Mouse (Mus musculus) midbrain, embryonic 15.5 days (tissue): ENCODE results near the gene Arhgef33. TPM values are rescaled to one million over a fixed set of nuclear protein-coding genes. Genes with fewer than 3 reads are reported as not detected.
"Not testable (repeated sequence)": the region's sequence is repeated elsewhere in the genome, so short reads cannot be mapped to it uniquely, and the experiment has no call there.

Experiments
- ATAC-seq: fragments of 200-750 bp; cut with Nextera tagmentation; replicated peaks from 2 replicates; pipeline ENCODE4 v1.8.0; 2017; ENCODE audit warnings: moderate TSS enrichment
- H3K27ac ChIP-seq: fragments of 300-500 bp; sonication (generic); 2 replicates; pipeline ENCODE4 v1.5.1; 2015; ENCODE audit warnings: mild to moderate bottlenecking, inconsistent platforms
- H3K27me3 ChIP-seq: fragments of 300-500 bp; sonication (generic); replicated peaks from 2 replicates; pipeline ENCODE4 v1.6.1; 2015; ENCODE audit warnings: inconsistent platforms
- H3K36me3 ChIP-seq: fragments of 300-500 bp; sonication (generic); replicated peaks from 2 replicates; pipeline ENCODE4 v1.6.1; 2015; ENCODE audit warnings: inconsistent platforms
- H3K4me1 ChIP-seq: fragments of 300-500 bp; sonication (generic); 2 replicates; pipeline ENCODE4 v1.6.1; 2015; ENCODE audit warnings: inconsistent platforms
- H3K4me2 ChIP-seq: fragments of 300-500 bp; sonication (generic); 2 replicates; pipeline ENCODE4 v1.6.1; 2015; ENCODE audit warnings: inconsistent platforms, mild to moderate bottlenecking, moderate library complexity
- H3K4me3 ChIP-seq: fragments of 300-500 bp; sonication (generic); 2 replicates; pipeline ENCODE4 v1.5.1; 2015; ENCODE audit warnings: mild to moderate bottlenecking, inconsistent platforms
- H3K9ac ChIP-seq: fragments of 300-500 bp; sonication (generic); 2 replicates; pipeline ENCODE4 v1.6.1; 2015; ENCODE audit warnings: mild to moderate bottlenecking, inconsistent platforms
- H3K9me3 ChIP-seq: fragments of 300-500 bp; sonication (generic); 2 replicates; pipeline ENCODE4 v1.6.1; 2016; ENCODE audit warnings: inconsistent platforms
- WGBS: fragments of 180-500 bp; shearing (Covaris S2); methylation state at CpG from one replicate; pipeline ENCODE4 v1.1.7; 2015; ENCODE audit warnings: mixed read lengths; 5-methylcytosine and 5-hydroxymethylcytosine counted together
- polyA plus RNA-seq: library from polyadenylated mRNA; unstranded; fragments of >200 nt; fragmentation: Nextera tagmentation; extraction: Ambion mirVana; gene quantifications from 2 replicates; pipeline ENCODE4 v1.2.1, GENCODE M21; 2015

The Arhgef33 gene
- polyA plus RNA-seq, 1 experiment from 2014 or later = 1.6 TPM

DNA sequence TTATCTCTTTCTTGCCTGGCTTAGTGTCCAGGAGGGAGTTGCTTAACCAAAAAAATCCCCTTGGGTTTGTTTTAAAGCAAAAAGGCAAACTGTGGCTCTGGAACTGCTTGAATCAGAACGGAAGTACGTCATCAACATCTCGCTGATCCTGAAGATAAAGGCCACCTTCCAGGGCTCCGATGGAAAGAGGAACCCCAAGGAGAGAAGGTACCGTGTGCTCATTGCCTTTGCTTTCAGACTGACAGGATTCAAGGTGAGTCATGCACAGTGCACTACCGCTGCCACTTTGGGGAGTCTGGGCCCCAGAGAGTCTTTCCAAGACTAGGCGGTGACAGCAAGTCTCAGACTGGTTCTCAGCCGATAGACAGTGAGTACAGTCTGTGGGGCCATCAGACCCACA, 53.0 kb downstream of the Arhgef33 start:
- Histone ChIP-seq H3K27ac (no peak overlapping the region), H3K4me1 (no peaks in the 10 kb centered on the region), H3K4me2 (no peak overlapping the region), H3K9me3 (no peaks in the 10 kb centered on the region), H3K9ac (no peak overlapping the region), H3K27me3 (no peaks in the 10 kb centered on the region), H3K36me3 (no peaks in the 10 kb centered on the region), H3K4me3 (no peak overlapping the region)
- 90% methylated on average over 8 of the region's 8 CpGs for WGBS
- ATAC-seq = no peak

DNA sequence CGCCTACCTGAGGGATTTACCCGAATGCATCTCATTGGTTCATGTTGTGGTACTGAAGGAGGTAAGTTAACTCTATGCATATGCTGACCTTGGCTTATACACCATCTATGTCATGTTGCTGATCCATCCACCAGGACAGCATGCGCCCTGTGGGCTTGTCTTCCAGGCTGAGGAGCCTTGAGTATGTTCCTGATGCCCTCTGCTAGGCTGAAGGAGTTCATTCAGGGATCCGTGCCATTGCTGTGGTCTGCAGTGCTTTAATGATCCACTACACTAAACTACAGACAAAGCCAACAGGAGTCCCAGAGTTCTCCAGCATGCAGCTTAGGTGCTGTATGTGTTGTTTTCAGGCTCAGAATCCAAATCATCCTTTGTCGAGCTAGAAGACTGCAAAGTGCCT, 60.1 kb downstream of the Arhgef33 start:
- H3K36me3 ChIP-seq = no peaks in the 10 kb centered on the region
- no peaks in the 10 kb centered on the region for H3K4me1 ChIP-seq
- H3K27me3 ChIP-seq = no peaks in the 10 kb centered on the region
- WGBS = 89% methylated on average over 5 of the region's 5 CpGs
- no peak overlapping the region for H3K4me2 ChIP-seq
- no peaks in the 10 kb centered on the region for H3K9me3 ChIP-seq
- ATAC-seq = no peak
- no peak overlapping the region for H3K27ac ChIP-seq
- H3K9ac ChIP-seq = no peak overlapping the region
- H3K4me3 ChIP-seq = no peak overlapping the region

- H3K9me3 ChIP-seq = no peaks in the 10 kb centered on the region
- no peak overlapping the region for H3K27ac ChIP-seq
- H3K4me2 ChIP-seq = no peak overlapping the region
- H3K9ac ChIP-seq = no peak overlapping the region
- no peaks in the 10 kb centered on the region for H3K36me3 ChIP-seq
- H3K4me3 ChIP-seq = no peak overlapping the region
- ATAC-seq = no peak
- WGBS = 78% methylated on average over 9 of the region's 9 CpGs
- H3K4me1 ChIP-seq = peaks cover 8% of the 10 kb centered on the region
- no peaks in the 10 kb centered on the region for H3K27me3 ChIP-seq
Observed at GRCm38 (mm10) chr17:80368606-80369005, 61.4 kb downstream of the Arhgef33 start.

DNA sequence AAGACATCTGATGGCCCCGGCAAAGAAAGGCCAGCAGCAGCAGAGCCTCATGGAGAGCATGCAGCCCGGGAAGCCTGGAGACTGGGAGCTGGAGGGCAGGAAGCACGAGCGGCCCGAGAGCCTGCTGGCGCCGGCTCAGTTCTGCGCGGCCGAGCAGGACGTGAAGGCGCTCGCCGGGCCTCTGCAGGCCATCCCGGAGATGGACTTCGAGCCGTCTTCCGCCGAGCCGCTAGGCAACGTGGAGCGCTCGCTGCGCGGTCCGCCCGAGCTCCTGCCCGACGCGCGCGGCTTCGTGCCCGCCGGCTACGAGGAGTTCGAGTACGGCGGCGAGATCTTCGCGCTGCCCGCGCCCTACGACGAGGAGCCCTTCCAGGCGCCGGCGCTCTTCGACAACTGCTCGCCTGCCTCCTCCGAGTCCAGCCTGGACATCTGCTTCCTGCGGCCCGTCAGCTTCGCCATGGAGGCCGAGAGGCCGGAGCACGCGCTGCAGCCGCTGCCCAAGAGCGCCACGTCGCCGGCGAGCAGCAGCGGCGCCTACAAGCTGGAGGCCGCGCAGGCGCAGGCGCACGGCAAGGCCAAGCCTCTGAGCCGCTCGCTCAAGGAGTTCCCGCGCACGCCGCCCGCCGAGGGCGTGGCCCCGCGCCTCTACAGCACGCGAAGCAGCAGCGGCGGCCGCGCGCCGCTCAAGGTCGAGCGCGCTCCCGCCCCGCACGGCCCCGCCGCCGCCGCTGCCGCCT, 66.0 kb downstream of the Arhgef33 start, which contains the start of gene Gm10190:
Gm10190 (minus strand) TSS at position 553 of the 737 bp plus-strand sequence.
- peak within 1 kb of the TSS; percentile 53 for H3K4me3 ChIP-seq
- H3K9ac ChIP-seq = peak within 1 kb of the TSS; percentile 72
- peak; percentile 99 for ATAC-seq
- no peaks in the 10 kb centered on the region for H3K36me3 ChIP-seq
- no peaks in the 10 kb centered on the region for H3K9me3 ChIP-seq
- WGBS = 2% methylated on average over 102 of the region's 102 CpGs
- peak within 1 kb of the TSS; percentile 87 for H3K27ac ChIP-seq
- H3K4me2 ChIP-seq = peak within 1 kb of the TSS; percentile 86
- H3K4me1 ChIP-seq = peaks cover 12% of the 10 kb centered on the region
- H3K27me3 ChIP-seq = no peaks in the 10 kb centered on the region

- 14% methylated on average over 29 of the region's 29 CpGs for WGBS
- Histone ChIP-seq H3K4me1 (peaks cover 12% of the 10 kb centered on the region), H3K36me3 (no peaks in the 10 kb centered on the region), H3K27me3 (no peaks in the 10 kb centered on the region), H3K9me3 (no peaks in the 10 kb centered on the region), H3K27ac (peak overlapping the region; percentile 87), H3K4me3 (peak overlapping the region; percentile 53), H3K4me2 (peak overlapping the region; percentile 86), H3K9ac (peak overlapping the region; percentile 72)
- peak; percentile 87 for ATAC-seq
Observed at GRCm38 (mm10) chr17:80373726-80374096, 66.5 kb downstream of the Arhgef33 start.

GRCm38 (mm10) chr17:80378386-80378785, 71.2 kb downstream of the Arhgef33 start:
- H3K4me2 ChIP-seq, H3K36me3 ChIP-seq, H3K27ac ChIP-seq, H3K27me3 ChIP-seq, H3K4me3 ChIP-seq, H3K9me3 ChIP-seq, ATAC-seq, H3K9ac ChIP-seq, H3K4me1 ChIP-seq: not testable (repeated sequence)

DNA sequence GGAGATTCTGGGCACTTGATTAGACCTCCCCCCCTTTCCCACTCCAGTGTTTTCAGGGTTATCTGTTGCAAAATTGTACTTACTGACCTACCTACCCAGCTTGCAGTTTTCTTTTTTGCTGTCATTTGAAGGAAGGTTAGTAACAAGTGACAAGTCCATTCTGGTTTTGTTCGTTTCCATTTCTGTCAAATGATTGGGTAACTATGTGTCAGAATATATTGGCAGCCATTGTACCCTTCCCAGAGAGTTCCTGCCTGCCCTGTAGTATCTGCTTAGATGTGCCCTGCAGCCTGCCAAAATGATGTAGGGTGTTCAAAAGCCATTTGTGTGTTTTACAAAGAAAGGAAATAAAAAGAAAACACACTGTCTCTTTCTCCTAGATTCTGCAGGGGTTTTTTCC, 78.5 kb downstream of the Arhgef33 start:
- no peaks in the 10 kb centered on the region for H3K36me3 ChIP-seq
- no peak overlapping the region for H3K4me2 ChIP-seq
- H3K27ac ChIP-seq = no peak overlapping the region
- H3K9me3 ChIP-seq = no peaks in the 10 kb centered on the region
- H3K4me1 ChIP-seq = no peaks in the 10 kb centered on the region
- H3K4me3 ChIP-seq = no peak overlapping the region
- ATAC-seq = no peak
- no peaks in the 10 kb centered on the region for H3K27me3 ChIP-seq
- WGBS = 65% methylated on average over 1 of the region's 1 CpGs
- H3K9ac ChIP-seq = no peak overlapping the region

GRCm38 (mm10) chr17:80390024-80390423, 82.8 kb downstream of the Arhgef33 start:
- Histone ChIP-seq H3K9ac (no peak overlapping the region), H3K4me1 (peaks cover 3% of the 10 kb centered on the region), H3K36me3 (no peaks in the 10 kb centered on the region), H3K27me3 (no peaks in the 10 kb centered on the region), H3K9me3 (no peaks in the 10 kb centered on the region), H3K4me2 (no peak overlapping the region), H3K4me3 (no peak overlapping the region), H3K27ac (no peak overlapping the region)
- 78% methylated on average over 10 of the region's 10 CpGs for WGBS
- ATAC-seq = no peak

DNA sequence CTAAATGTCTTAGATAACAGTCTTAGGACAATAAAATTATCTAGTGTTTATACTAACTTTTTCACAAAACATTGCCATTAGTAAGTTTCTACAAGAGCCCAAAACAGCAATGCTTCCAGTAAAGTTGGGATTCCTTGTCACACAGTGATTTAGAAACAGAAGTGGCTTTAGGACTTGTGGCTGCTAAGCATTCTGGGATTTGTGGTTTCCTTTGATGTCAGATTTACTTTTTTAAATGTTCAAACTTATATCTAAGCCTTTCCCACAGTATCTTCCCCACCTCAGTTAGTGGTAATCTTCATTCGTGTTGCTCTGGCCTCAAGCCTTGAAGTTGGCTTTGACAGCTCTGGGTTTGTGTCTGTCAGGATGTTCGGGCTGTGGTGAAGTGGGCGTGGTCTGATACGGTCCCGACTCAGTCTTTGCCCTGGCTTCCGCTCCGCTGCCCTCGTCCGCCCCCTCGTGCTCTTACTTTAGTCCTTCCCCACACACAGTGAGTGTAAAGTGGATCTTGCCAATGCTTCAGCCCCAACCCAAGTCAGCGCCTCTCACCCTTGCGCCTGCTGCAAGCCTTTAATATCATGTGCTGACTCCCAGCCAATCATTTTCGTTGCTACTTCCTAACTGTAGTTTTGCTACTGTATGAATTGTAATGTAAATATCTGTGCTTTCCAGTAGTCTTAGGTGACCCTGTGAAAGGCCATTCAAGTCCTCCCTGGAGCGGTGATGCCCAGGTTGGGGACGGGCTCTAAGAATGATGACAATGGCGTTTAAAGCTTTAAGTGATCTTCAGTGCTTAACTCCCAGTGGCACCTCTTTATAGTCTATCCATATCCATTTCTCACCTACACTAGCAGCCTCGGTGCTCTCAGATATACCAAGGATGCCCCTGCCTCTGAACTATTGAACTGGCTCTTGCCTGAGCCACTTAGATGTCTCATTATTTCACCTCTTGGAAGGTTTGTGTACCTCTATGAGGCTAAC, 84.5 kb downstream of the Arhgef33 start:
- peak overlapping the region; percentile 56 for H3K4me3 ChIP-seq
- no peak overlapping the region; the same call in 1 of the 2 replicates for H3K27ac ChIP-seq
- ATAC-seq = peak; percentile 95
- H3K4me2 ChIP-seq = peak overlapping the region; percentile 72
- H3K9ac ChIP-seq = peak overlapping the region; percentile 33
- 0 out of 2 replicates have a peak, but pooled peaks cover 3% of the 10 kb centered on the region for H3K36me3 ChIP-seq
- WGBS = 14% methylated on average over 17 of the region's 17 CpGs
- no peaks in the 10 kb centered on the region for H3K27me3 ChIP-seq
- H3K4me1 ChIP-seq = peaks cover 3% of the 10 kb centered on the region
- no peaks in the 10 kb centered on the region for H3K9me3 ChIP-seq

GRCm38 (mm10) chr17:80398243-80398642, 91.0 kb downstream of the Arhgef33 start:
- Histone ChIP-seq H3K9ac (no peak overlapping the region), H3K9me3 (no peaks in the 10 kb centered on the region), H3K36me3 (peaks cover 20% of the 10 kb centered on the region; the same call in 1 of the 2 replicates), H3K4me2 (no peak overlapping the region), H3K27ac (no peak overlapping the region), H3K27me3 (no peaks in the 10 kb centered on the region), H3K4me3 (no peak overlapping the region), H3K4me1 (no peaks in the 10 kb centered on the region)
- WGBS = 96% methylated on average over 7 of the region's 7 CpGs
- no peak for ATAC-seq

- no peak for ATAC-seq
- Histone ChIP-seq H3K4me1 (no peaks in the 10 kb centered on the region), H3K9me3 (no peaks in the 10 kb centered on the region), H3K27ac (no peak overlapping the region), H3K4me2 (no peak overlapping the region), H3K36me3 (peaks cover 46% of the 10 kb centered on the region), H3K4me3 (no peak overlapping the region), H3K9ac (no peak overlapping the region), H3K27me3 (no peaks in the 10 kb centered on the region)
- WGBS = 68% methylated on average over 1 of the region's 1 CpGs
Observed at GRCm38 (mm10) chr17:80411182-80411581, 104.0 kb downstream of the Arhgef33 start.

GRCm38 (mm10) chr17:80418572-80419210, 111.5 kb downstream of the Arhgef33 start:
- Histone ChIP-seq H3K27ac (no peak overlapping the region), H3K36me3 (peaks cover 38% of the 10 kb centered on the region), H3K9ac (no peak overlapping the region), H3K4me3 (no peak overlapping the region), H3K9me3 (no peaks in the 10 kb centered on the region), H3K4me2 (no peak overlapping the region), H3K4me1 (no peaks in the 10 kb centered on the region), H3K27me3 (no peaks in the 10 kb centered on the region)
- no peak for ATAC-seq
- WGBS = 89% methylated on average over 10 of the region's 10 CpGs
